Comparison of ENCODE assay signal across 32 mouse cellular contexts in genomic region chr9:40994075-40994474, GRCm38 (mm10). TPM values are rescaled to one million over a fixed set of nuclear protein-coding genes. Genes with fewer than 3 reads are reported as not detected.
A peak's percentile ranks its signal among the peaks of the same experiment; 100 is the strongest.
DNase-seq lines count a peak whose midpoint lies in the region; ATAC-seq and TF ChIP-seq lines count a peak whose summit lies in the region.
"Had no signal": no experiment of that assay in that cellular context is flagged by ENCODE, and none has a peak within 500 bp of the region (broad histone marks: within the 10 kb centered on the region; RNA-seq: fewer than 3 reads in every experiment).

No protein-coding gene starts in this region.

- no peak for DNase-seq in midbrain, embryonic 10.5 days (ENCODE audit: low spot score)
- no peak for DNase-seq in midbrain, embryonic 14.5 days
- peak; percentile 21 for DNase-seq in T-cell, adult 2 months (ENCODE audit: low spot score)
- no peak for DNase-seq in limb, embryonic 10.5 days (ENCODE audit: low spot score)
- DNase-seq in retina, embryonic 14.5 days (ENCODE audit: low spot score), result no peak
- no peak for DNase-seq in lung, postnatal 25 days (ENCODE audit: low spot score)
- DNase-seq in urinary bladder, postnatal 10 days (ENCODE audit: low spot score), result no peak
- DNase-seq: adrenal gland, postnatal 10 days; B cell, adult 2 months; cerebellum, adult 8-10 months; cerebellum, postnatal 25 days; heart, postnatal 10 days; kidney, adult 18-20 months; kidney, postnatal 25 days; liver, postnatal 0 days; thymus, adult 18-20 months; thymus, postnatal 36 days had no signal

- no peaks in the 10 kb centered on the region for H3K79me3 ChIP-seq in C2C12 (ENCODE audit: low read depth)

- WGBS in midbrain, embryonic 10.5 days, result 86% methylated on average over 5 of the region's 5 CpGs
- 90% methylated on average over 5 of the region's 5 CpGs for WGBS in midbrain, embryonic 14.5 days
- WGBS in limb, embryonic 10.5 days, result 64% methylated on average over 5 of the region's 5 CpGs

- H3K36me3 ChIP-seq in midbrain, embryonic 10.5 days, result no peaks in the 10 kb centered on the region
- H3K36me3 ChIP-seq in midbrain, embryonic 14.5 days (ENCODE audit: control insufficient read depth, insufficient read depth, low read length), result no peaks in the 10 kb centered on the region
- H3K36me3 ChIP-seq in C2C12 (ENCODE audit: control insufficient read depth, insufficient read depth), result no peaks in the 10 kb centered on the region
- H3K36me3 ChIP-seq in limb, embryonic 10.5 days, result no peaks in the 10 kb centered on the region
- H3K36me3 ChIP-seq: heart, embryonic 13.5 days; kidney, embryonic 15.5 days; liver, embryonic 12.5 days; neural tube, embryonic 12.5 days; stomach, embryonic 15.5 days had no signal

- peak overlapping the region; percentile 55; the same call in 1 of the 2 replicates for H3K27ac ChIP-seq in midbrain, embryonic 10.5 days (replicated peaks)
- H3K27ac ChIP-seq in midbrain, embryonic 14.5 days (replicated peaks; ENCODE audit: low read depth, low read length), result no peak overlapping the region
- peak overlapping the region; percentile 38; the same call in 1 of the 2 replicates for H3K27ac ChIP-seq in limb, embryonic 10.5 days
- H3K27ac ChIP-seq: heart, embryonic 13.5 days; kidney, embryonic 15.5 days; layer of hippocampus, adult 2 months; left cerebral cortex, adult 2 months; liver, embryonic 12.5 days; macrophage; neural tube, embryonic 12.5 days; stomach, embryonic 15.5 days had no signal

- no peak overlapping the region for H3K4me2 ChIP-seq in midbrain, embryonic 14.5 days (ENCODE audit: low read length)
- H3K4me2 ChIP-seq: heart, embryonic 13.5 days; kidney, embryonic 15.5 days; liver, embryonic 12.5 days; neural tube, embryonic 12.5 days; stomach, embryonic 15.5 days had no signal

- no peak overlapping the region for H3ac ChIP-seq in C2C12 (ENCODE audit: control insufficient read depth, insufficient read length, low read depth)

- peaks cover 11% of the 10 kb centered on the region; the same call in 1 of the 2 replicates for H3K4me1 ChIP-seq in midbrain, embryonic 10.5 days
- 0 out of 2 replicates have a peak, but pooled peaks cover 4% of the 10 kb centered on the region for H3K4me1 ChIP-seq in midbrain, embryonic 14.5 days (ENCODE audit: control insufficient read depth, insufficient read depth, low read length)
- H3K4me1 ChIP-seq in limb, embryonic 10.5 days, result peaks cover 25% of the 10 kb centered on the region
- H3K4me1 ChIP-seq: heart, embryonic 13.5 days; kidney, embryonic 15.5 days; liver, embryonic 12.5 days; stomach, embryonic 15.5 days had no signal

- no peak overlapping the region for H3K4me3 ChIP-seq in midbrain, embryonic 10.5 days
- no peak overlapping the region for H3K4me3 ChIP-seq in midbrain, embryonic 14.5 days (replicated peaks; ENCODE audit: low read depth, low read length)
- H3K4me3 ChIP-seq in C2C12 (ENCODE audit: insufficient read depth, poor library complexity, severe bottlenecking), result no peak overlapping the region
- no peak overlapping the region for H3K4me3 ChIP-seq in limb, embryonic 10.5 days
- H3K4me3 ChIP-seq: heart, embryonic 13.5 days; kidney, embryonic 15.5 days; layer of hippocampus, adult 2 months; left cerebral cortex, adult 2 months; liver, embryonic 12.5 days; neural tube, embryonic 12.5 days; stomach, embryonic 15.5 days had no signal

- no peaks in the 10 kb centered on the region for H3K9me3 ChIP-seq in midbrain, embryonic 10.5 days (replicated peaks)
- H3K9me3 ChIP-seq in midbrain, embryonic 14.5 days (ENCODE audit: control insufficient read depth, low read length), result no peaks in the 10 kb centered on the region
- no peaks in the 10 kb centered on the region for H3K9me3 ChIP-seq in limb, embryonic 10.5 days (replicated peaks)
- H3K9me3 ChIP-seq: heart, embryonic 13.5 days; kidney, embryonic 15.5 days; liver, embryonic 12.5 days; neural tube, embryonic 12.5 days; stomach, embryonic 15.5 days had no signal

- no peak overlapping the region for H3K9ac ChIP-seq in midbrain, embryonic 14.5 days (replicated peaks; ENCODE audit: low read length)
- H3K9ac ChIP-seq: heart, embryonic 13.5 days; kidney, embryonic 15.5 days; liver, embryonic 12.5 days; liver, postnatal 0 days; neural tube, embryonic 12.5 days; stomach, embryonic 15.5 days had no signal

- no peak for ATAC-seq in midbrain, embryonic 14.5 days (ENCODE audit: low FRiP score, low TSS enrichment)
- ATAC-seq: forebrain, embryonic 14.5 days; hindbrain, embryonic 16.5 days; liver, embryonic 12.5 days; liver, postnatal 0 days; midbrain, embryonic 16.5 days had no signal

- TF ChIP-seq CTCF in C2C12 (IDR thresholded peaks at IDR 0.05; ENCODE audit: control insufficient read depth, insufficient read depth, insufficient read length), result no peak

- H3K79me2 ChIP-seq in C2C12 (ENCODE audit: control insufficient read depth, insufficient read depth), result no peaks in the 10 kb centered on the region

- no peaks in the 10 kb centered on the region for H3K27me3 ChIP-seq in midbrain, embryonic 10.5 days (ENCODE audit: low read depth, poor library complexity, severe bottlenecking)
- no peaks in the 10 kb centered on the region for H3K27me3 ChIP-seq in midbrain, embryonic 14.5 days (ENCODE audit: control insufficient read depth, insufficient read depth, low read length)
- H3K27me3 ChIP-seq in C2C12 (ENCODE audit: control insufficient read depth, insufficient read depth, insufficient read length), result no peaks in the 10 kb centered on the region
- H3K27me3 ChIP-seq in limb, embryonic 10.5 days (ENCODE audit: low read depth, poor library complexity, severe bottlenecking), result no peaks in the 10 kb centered on the region
- H3K27me3 ChIP-seq: heart, embryonic 13.5 days; kidney, embryonic 15.5 days; liver, embryonic 12.5 days; neural tube, embryonic 12.5 days; stomach, embryonic 15.5 days had no signal

TF ChIP-seq in C2C12, 6 proteins besides CTCF, POLR2A, EP300 and RAD21:
- TF ChIP-seq MAX (IDR thresholded peaks at IDR 0.05) (no peak), USF1 (IDR thresholded peaks at IDR 0.05; ENCODE audit: low read depth) (peak; percentile 65)

RNA-seq across cellular contexts. Expression of gene Crtam, which starts 10.4 kb away (rescaled TPM):
- polyA plus RNA-seq in midbrain, embryonic 10.5 days (2016; fragmentation: Nextera tagmentation; extraction: Ambion mirVana), result not detected in 2 replicates
- polyA plus RNA-seq in midbrain, embryonic 14.5 days (2014; fragmentation: Nextera tagmentation; extraction: Ambion mirVana), result 0.18 and 0.26 TPM in 2 replicates
- polyA plus RNA-seq in C2C12 (2012; fragmentation: generic; extraction: Trizol), result 0.04 TPM
- polyA plus RNA-seq in limb, embryonic 10.5 days (2016; fragmentation: Nextera tagmentation; extraction: Ambion mirVana), result 0.08 and 0.16 TPM in 2 replicates
- polyA plus RNA-seq: embryonic facial prominence, embryonic 11.5 days; gonadal fat pad, adult 2 months; heart, embryonic 13.5 days; lung, embryonic 16.5 days; macrophage; neural tube, embryonic 12.5 days; stomach, embryonic 15.5 days had no signal

RNA-seq across cellular contexts. Expression of gene Jhy, which starts 30.2 kb away (rescaled TPM):
- 1.5 and 2.1 TPM in 2 replicates for polyA plus RNA-seq in midbrain, embryonic 10.5 days (2016; fragmentation: Nextera tagmentation; extraction: Ambion mirVana)
- polyA plus RNA-seq in midbrain, embryonic 14.5 days (2014; fragmentation: Nextera tagmentation; extraction: Ambion mirVana), result 1.1 and 1.2 TPM in 2 replicates
- polyA plus RNA-seq in C2C12 (2012; fragmentation: generic; extraction: Trizol), result not detected
- polyA plus RNA-seq in limb, embryonic 10.5 days (2016; fragmentation: Nextera tagmentation; extraction: Ambion mirVana), result 0.10 and 0.15 TPM in 2 replicates
- polyA plus RNA-seq: heart, embryonic 13.5 days; liver, postnatal 0 days; macrophage had no signal
